Mouse (Mus musculus): ENCODE data around the gene Vat1.

- TF ChIP-seq CTCF (IDR thresholded peaks at IDR 0.05; ENCODE audit: extremely low read depth, insufficient read length, insufficient replicate concordance, low read depth, low read length) (no peak), POLR2A (IDR thresholded peaks at IDR 0.05; ENCODE audit: low read depth, low read length) (no peak)
Observed at GRCm38 (mm10) chr11:101419610-101420009, 46.4 kb downstream of the Vat1 start.

All from small intestine, adult 2 months (tissue).